In the genomic region with DNA sequence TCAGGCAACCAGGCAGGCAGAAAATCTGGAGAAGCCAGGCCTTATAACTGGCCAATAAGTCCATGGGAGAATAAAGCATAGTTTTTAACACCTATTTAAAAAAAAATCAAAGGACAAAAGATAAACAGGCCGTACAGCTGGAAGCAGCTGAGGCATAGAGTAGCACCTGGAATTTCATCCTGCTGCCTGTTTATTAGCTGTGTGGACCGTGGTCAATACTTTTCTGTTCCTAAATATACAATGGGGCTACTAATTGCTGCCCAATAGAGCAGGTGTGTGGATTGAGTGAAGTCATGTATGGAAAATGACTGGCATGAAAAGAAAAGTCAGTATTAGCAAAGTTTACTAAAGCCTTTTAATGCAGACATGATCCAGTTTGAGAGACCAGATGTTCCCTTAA, we compare ENCODE assay signal across 22 mouse cellular contexts.
DNase-seq lines count a peak whose midpoint lies in the region; ATAC-seq lines count a peak whose summit lies in the region.
"Had no signal": no experiment of that assay in that cellular context is flagged by ENCODE, and none has a peak within 500 bp of the region (broad histone marks: within the 10 kb centered on the region; RNA-seq: fewer than 3 reads in every experiment).

No protein-coding gene starts in this region.

- H3K4me1 ChIP-seq in limb, embryonic 11.5 days (ENCODE audit: control insufficient read depth, insufficient read depth, low read length): no peaks in the 10 kb centered on the region
- no peaks in the 10 kb centered on the region for H3K4me1 ChIP-seq in limb, embryonic 10.5 days
- no peaks in the 10 kb centered on the region for H3K4me1 ChIP-seq in limb, embryonic 12.5 days (replicated peaks)
- no peaks in the 10 kb centered on the region for H3K4me1 ChIP-seq in limb, embryonic 13.5 days

- H3K9me3 ChIP-seq in limb, embryonic 11.5 days (ENCODE audit: control insufficient read depth, low read length): no peaks in the 10 kb centered on the region
- H3K9me3 ChIP-seq in limb, embryonic 10.5 days (replicated peaks): no peaks in the 10 kb centered on the region
- no peaks in the 10 kb centered on the region for H3K9me3 ChIP-seq in limb, embryonic 12.5 days
- H3K9me3 ChIP-seq in limb, embryonic 13.5 days: no peaks in the 10 kb centered on the region
- H3K9me3 ChIP-seq: G1E had no signal

- H3K4me2 ChIP-seq in limb, embryonic 11.5 days (ENCODE audit: low read depth, severe bottlenecking): no peak overlapping the region
- H3K4me2 ChIP-seq in limb, embryonic 12.5 days: no peak overlapping the region
- no peak overlapping the region for H3K4me2 ChIP-seq in limb, embryonic 13.5 days (replicated peaks)

- no peak overlapping the region for H3K4me3 ChIP-seq in limb, embryonic 11.5 days (ENCODE audit: low read depth, low read length)
- no peak overlapping the region for H3K4me3 ChIP-seq in limb, embryonic 10.5 days
- H3K4me3 ChIP-seq in limb, embryonic 12.5 days (replicated peaks): no peak overlapping the region
- H3K4me3 ChIP-seq in limb, embryonic 13.5 days: no peak overlapping the region

- peak; percentile 61; the same call in 1 of the 2 replicates for ATAC-seq in limb, embryonic 11.5 days (ENCODE audit: insufficient number of reproducible peaks, low FRiP score, low TSS enrichment, low read depth)
- 0 out of 2 replicates have a peak, but pooled peaks have one; percentile 66 for ATAC-seq in limb, embryonic 12.5 days (ENCODE audit: insufficient number of reproducible peaks, insufficient read depth, low FRiP score, low TSS enrichment, low read depth)
- peak; percentile 24 for ATAC-seq in limb, embryonic 13.5 days (ENCODE audit: low FRiP score, low read depth)
- ATAC-seq: activated CD4-positive, CD25-positive, alpha-beta regulatory T cell, adult 4 months; CD4-positive, CD25-positive, alpha-beta regulatory T cell, adult 4 months; Patski had no signal

- 55% methylated on average over 2 of the region's 2 CpGs for WGBS in limb, embryonic 11.5 days
- 91% methylated on average over 2 of the region's 2 CpGs for WGBS in limb, embryonic 10.5 days
- 55% methylated on average over 2 of the region's 2 CpGs for WGBS in limb, embryonic 12.5 days
- WGBS in limb, embryonic 13.5 days: 41% methylated on average over 2 of the region's 2 CpGs

- no peaks in the 10 kb centered on the region for H3K36me3 ChIP-seq in limb, embryonic 11.5 days (ENCODE audit: control insufficient read depth, insufficient read depth, low read length)
- no peaks in the 10 kb centered on the region for H3K36me3 ChIP-seq in limb, embryonic 10.5 days
- H3K36me3 ChIP-seq in limb, embryonic 12.5 days: peaks cover 23% of the 10 kb centered on the region
- H3K36me3 ChIP-seq in limb, embryonic 13.5 days: peaks cover 26% of the 10 kb centered on the region
- H3K36me3 ChIP-seq: G1E had no signal

- no peak for DNase-seq in limb, embryonic 11.5 days (ENCODE audit: low spot score)
- no peak for DNase-seq in limb, embryonic 10.5 days (ENCODE audit: low spot score)
- peak; percentile 7 for DNase-seq in forelimb bud, embryonic 11.5 days (ENCODE audit: low read depth, low spot score)
- no peak for DNase-seq in right cerebral cortex, postnatal 10 days (ENCODE audit: low spot score in 2 of 2)
- no peak for DNase-seq in right cerebral cortex, postnatal 4 days
- DNase-seq in adrenal gland, postnatal 25 days: no peak
- DNase-seq: adrenal gland, adult 2 months; adrenal gland, adult 8-10 months; adrenal gland, postnatal 10 days; adrenal gland, postnatal 14 days; adrenal gland, postnatal 36 days; B cell, adult 2 months; cerebellum, adult 11 months; cerebellum, adult 11-12 months; cerebellum, adult 18-20 months had no signal

- no peak overlapping the region for H3K9ac ChIP-seq in limb, embryonic 11.5 days (ENCODE audit: low read length)
- no peak overlapping the region for H3K9ac ChIP-seq in limb, embryonic 12.5 days (replicated peaks)
- H3K9ac ChIP-seq in limb, embryonic 13.5 days: no peak overlapping the region

- H3K27me3 ChIP-seq in limb, embryonic 11.5 days (ENCODE audit: control insufficient read depth, insufficient read depth, low read length): no peaks in the 10 kb centered on the region
- H3K27me3 ChIP-seq in limb, embryonic 10.5 days (ENCODE audit: low read depth, poor library complexity, severe bottlenecking): no peaks in the 10 kb centered on the region
- no peaks in the 10 kb centered on the region for H3K27me3 ChIP-seq in limb, embryonic 12.5 days
- no peaks in the 10 kb centered on the region for H3K27me3 ChIP-seq in limb, embryonic 13.5 days
- H3K27me3 ChIP-seq: CH12.LX, Patski had no signal

- no peak overlapping the region for H3K27ac ChIP-seq in limb, embryonic 11.5 days (replicated peaks; ENCODE audit: low read depth, low read length)
- no peak overlapping the region for H3K27ac ChIP-seq in limb, embryonic 10.5 days
- no peak overlapping the region for H3K27ac ChIP-seq in limb, embryonic 12.5 days
- H3K27ac ChIP-seq in limb, embryonic 13.5 days: no peak overlapping the region
